Mouse (Mus musculus) spleen, postnatal 14 days (tissue): ENCODE measurements at regions not wholly inside any gene's neighbourhood (a gene's known extent, or its start where the extent isn't known, plus 50 kb on each side); places are given as distances from the start of the nearest gene placed in this dataset.
"Not testable (repeated sequence)": the region's sequence is repeated elsewhere in the genome, so short reads cannot be mapped to it uniquely, and the experiment has no call there.

Experiments used
- DNase-seq, 2 experiments: peaks; one replicate each; pipeline ENCODE4 v3.0.0; 2021 to 2022; ENCODE audit warnings: low spot score in 2 of 2

DNA sequence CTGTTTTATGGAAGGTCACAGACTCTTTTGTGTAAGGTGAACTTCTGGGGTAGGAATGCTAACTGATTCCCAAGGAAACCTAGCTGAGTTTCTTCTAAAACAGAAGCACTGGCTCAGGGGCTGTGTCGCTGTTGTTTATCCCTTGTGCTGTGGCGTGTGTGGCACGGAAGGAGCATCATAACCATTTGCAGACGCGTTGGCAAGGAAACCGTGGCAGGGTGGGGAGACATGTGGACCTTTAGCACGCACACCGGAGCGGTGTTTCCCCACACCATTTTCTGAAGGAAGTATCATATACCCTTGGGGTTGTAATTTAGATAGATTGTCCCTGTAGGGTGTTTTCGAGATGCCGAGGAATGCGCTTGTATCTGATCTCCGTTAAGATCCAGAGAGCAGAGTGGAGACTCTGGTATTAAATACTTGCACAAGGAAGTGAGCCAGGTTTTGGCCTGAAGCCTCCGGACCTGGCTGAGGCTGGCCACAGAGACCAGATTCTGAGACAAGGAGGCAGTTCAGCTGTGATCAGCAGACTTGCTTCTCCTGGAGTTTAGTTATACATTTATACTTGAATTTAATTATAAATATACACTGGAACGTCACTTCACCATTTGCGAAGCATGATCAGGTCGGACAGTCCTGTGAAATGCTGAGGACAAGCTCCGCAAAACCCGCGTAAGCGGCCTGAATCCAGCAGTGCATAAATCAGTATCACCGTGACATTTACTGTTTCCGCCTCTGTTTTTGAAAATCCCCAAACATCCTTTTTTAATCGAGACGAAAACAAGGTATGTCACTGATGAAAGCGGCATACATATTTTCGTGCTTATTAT lies 84.5 kb upstream of the Adgrl2 start:
- DNase-seq = no peak

DNA sequence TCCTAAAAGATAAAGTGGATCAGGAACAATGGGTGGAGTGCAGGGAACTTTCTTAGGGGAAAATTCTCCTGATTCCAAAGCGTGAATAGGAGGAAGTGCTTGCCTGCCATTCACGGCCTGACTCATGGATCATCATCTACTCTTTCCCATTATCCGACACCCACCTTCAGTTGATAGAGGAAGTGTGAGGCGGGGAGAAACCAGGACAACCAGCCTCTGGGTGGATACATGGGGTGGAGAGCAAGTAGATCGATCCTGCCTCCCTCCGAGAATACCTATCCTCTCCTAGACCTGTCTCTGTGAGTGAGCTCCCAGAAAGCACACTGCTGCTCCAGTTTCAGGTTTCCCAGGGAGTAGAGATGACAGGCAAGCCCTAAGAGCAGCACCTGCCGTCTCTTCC lies 79.8 kb upstream of the Adgrl2 start:
- no peak for DNase-seq

DNA sequence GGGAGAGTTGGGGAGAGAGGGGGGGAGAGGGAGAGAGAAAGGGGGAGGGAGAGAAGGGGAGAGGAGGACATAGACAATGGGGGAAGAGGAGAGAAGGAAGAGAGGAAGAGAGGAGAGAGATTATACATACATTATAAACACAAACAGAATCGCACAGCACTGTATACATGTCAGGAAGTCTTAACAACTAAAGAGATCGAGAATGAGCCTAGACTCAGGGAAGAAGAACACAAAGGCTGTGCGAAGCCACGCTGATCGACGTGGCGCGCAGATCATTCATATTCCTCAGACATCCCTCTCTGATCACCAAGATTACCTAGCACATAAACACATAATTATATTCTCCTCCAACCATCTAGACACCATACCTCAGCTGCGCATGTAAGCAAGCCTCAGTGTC lies 79.1 kb upstream of the Adgrl2 start:
- no peak for DNase-seq

DNA sequence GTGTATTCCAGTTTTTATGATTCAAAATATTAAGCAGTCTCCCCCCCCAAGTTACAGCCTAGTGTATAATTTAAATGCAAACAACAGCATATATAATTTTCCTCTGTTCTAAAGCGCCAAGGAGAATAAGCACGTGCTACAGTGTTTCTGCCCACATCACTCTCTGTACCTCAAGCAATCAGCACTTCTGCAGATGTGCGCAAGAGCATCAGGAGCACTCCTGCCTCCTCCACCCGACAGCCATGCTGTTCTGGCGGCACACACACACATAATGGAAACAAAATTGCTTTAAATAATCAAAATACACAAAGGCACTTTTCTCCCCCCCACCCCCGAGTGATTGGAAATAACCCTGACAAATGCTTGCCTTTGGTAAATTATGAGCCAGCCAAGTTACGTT lies 78.5 kb upstream of the Adgrl2 start:
- no peak for DNase-seq

DNA sequence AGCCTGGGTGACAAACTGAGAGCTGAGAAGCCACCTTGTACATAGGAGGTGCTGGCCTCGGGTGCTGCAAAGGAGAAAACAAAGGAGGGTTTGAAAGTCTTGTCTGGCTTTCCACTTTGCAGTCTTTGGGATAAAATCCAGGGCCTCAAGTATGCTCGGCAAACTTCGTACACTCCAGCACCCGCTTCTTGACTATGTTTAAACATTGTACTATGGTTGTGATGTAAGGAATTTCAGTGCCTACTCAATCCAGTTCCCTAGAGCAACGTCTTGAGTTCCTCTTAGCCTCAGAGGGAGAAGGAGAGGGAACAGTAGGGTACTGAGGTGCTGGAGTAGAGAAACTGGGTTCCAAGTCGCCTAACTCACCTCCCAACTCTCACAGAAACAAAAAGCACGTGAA lies 77.4 kb upstream of the Adgrl2 start:
- DNase-seq = no peak

DNA sequence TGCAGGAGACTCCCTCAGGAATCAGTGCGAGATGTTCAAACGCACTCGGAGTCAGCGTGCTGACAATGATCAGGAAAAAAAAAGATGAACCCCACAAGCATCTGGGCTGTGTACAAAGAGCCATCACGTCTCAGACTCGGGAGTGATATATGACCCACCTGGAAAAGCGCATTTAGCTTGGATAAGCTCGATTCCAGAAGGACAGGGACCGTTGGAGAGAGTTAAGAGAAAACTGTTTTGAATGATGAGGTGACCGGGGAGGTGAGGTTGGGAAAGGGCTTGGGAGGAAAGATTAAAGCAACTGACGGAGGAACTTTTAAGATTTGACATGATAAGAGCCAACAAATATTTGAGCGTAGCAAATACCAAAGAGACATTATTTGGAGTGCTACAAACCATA lies 64.7 kb upstream of the Adgrl2 start:
- DNase-seq = no peak

DNA sequence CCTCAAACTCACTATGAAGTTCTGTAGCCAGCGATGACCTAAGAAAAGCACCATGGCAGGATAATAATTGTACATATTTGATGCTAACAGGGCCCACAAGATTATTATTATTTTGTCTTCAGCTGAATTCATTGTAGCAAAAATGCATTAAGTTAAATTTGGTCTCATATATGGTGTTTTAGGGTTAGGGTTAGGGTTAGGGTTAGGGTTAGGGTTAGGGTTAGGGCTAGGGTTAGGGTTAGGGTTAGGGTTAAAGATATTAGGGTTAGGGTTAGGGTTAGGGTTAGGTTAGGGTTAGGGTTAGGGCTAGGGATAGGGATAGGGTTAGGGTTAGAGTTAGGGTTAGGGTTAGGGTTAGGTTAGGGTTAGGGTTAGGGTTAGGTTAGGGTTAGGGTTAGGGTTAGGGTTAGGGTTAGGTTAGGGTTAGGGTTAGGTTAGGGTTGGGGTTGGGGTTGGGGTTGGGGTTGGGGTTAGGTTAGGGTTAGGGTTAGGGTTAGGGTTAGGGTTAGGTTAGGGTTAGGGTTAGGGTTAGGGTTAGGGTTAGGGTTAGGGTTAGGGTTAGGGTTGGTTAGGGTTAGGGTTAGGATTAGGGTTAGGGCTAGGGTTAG lies 62.0 kb upstream of the Adgrl2 start:
- DNase-seq = not testable (repeated sequence)

DNA sequence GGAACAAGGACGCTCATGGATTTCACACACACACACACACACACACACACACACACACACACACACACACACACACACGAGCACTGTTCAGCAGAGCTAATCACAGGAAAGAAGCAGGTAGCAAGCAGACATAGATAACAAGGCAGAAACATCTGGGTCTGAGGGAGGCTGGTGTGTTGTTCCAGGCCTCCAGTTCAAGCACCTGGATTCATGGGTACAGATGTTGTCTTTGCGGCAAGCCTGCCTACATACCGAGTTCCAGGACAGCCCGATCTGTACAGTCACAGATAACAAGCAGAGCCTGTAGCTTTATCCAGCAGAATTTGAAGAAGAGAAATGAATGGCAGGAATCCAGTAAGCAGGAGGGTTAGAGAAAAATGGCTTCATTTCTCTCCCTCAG lies 55.0 kb upstream of the Adgrl2 start:
- DNase-seq = no peak

DNA sequence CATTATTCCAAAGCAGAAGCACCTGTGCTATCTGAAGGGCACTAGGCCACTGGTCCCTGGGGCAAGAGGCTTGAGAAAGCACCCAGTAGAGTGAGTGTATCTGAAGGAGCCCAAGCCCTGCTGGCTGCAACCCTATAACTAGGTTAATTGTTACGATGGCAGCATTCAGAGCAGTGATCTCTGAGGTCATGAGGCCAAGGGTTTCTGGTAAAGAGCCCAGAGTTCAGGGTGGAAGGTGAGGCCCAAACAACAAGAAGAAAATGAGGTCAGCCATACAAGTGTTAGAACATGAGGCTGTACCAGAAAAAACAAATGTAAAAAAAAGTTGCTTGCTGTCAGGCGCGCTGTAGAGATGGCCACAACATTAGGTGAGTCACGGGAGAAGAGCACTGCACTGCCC lies 53.5 kb upstream of the Adgrl2 start:
- DNase-seq = no peak

DNA sequence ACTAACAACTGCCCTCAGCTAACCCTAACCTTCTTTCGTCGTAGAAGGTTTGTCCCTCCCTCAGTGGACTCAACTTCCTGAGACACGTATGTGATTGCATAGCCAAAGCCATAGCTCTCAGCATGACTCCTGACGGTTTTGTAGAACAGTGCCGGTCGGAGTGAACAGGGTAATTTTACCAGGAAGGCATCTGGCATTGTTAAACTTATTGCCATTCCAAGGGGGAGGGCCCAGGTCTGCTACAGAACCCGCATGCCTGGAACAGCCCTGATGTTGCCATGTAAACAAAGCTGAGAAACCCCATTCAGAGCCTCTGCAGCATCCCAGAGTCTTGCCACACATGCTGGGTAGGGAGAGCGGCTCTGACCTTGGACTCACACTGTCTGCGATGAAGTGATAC lies 52.2 kb upstream of the Adgrl2 start:
- no peak for DNase-seq

DNA sequence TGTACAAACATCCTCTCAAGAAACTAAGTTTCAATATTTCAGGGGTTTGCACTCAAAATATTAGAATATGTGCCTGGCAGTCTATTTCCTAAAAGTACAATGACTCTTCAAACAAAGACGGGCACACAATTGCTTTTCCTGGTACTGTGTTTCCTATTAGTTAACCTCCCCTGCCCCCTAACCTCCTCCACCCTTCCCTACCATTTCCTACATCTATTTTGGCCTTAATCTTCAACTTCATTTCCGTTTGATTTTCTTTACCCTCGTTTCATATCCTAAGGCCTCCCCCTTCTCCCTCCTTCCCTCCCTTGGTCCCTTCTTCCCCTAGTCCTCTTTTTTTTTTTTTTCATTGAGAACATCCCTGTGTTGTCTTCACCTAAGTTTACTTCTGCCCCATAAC lies 50.8 kb upstream of the Adgrl2 start:
- no peak for DNase-seq
